Mouse (Mus musculus) testis, adult 2 months (tissue): ENCODE data around the gene Oaz1. TPM values are rescaled to one million over a fixed set of nuclear protein-coding genes. Genes with fewer than 3 reads are reported as not detected.

ENCODE experiments used
- H3K27ac ChIP-seq: fragments of 200-500 bp; 2 replicates; pipeline ENCODE4 v1.5.1; 2012; ENCODE audit warnings: low read depth, low read length; ENCODE audit not compliant: control insufficient read depth, insufficient read depth
- H3K27me3 ChIP-seq: fragments of 200-500 bp; 2 replicates; pipeline ENCODE4 v1.6.1; 2012; ENCODE audit warnings: mild to moderate bottlenecking, low read length, moderate library complexity; ENCODE audit not compliant: control insufficient read depth, insufficient read depth
- H3K36me3 ChIP-seq: fragments of 200-500 bp; 2 replicates; pipeline ENCODE4 v1.6.1; 2012; ENCODE audit warnings: mild to moderate bottlenecking, low read length; ENCODE audit not compliant: control insufficient read depth, insufficient read depth
- H3K4me1 ChIP-seq: fragments of 200-500 bp; 2 replicates; pipeline ENCODE4 v1.6.1; 2012; ENCODE audit warnings: low read length; ENCODE audit not compliant: control insufficient read depth, insufficient read depth
- H3K4me3 ChIP-seq: fragments of 200-500 bp; 2 replicates; pipeline ENCODE4 v1.5.1; 2012; ENCODE audit warnings: low read depth, mild to moderate bottlenecking, low read length, moderate library complexity, mixed read lengths; ENCODE audit not compliant: control insufficient read depth
- CTCF ChIP-seq: fragments of 200-500 bp; IDR thresholded peaks from 2 replicates; pipeline ENCODE4 v1.5.1; 2012; ENCODE audit warnings: low read depth, mild to moderate bottlenecking, inconsistent platforms, low read length, moderate library complexity; ENCODE audit not compliant: control insufficient read depth, insufficient read depth, insufficient replicate concordance
- POLR2A ChIP-seq: fragments of 200-500 bp; IDR thresholded peaks from 2 replicates; pipeline ENCODE4 v1.6.1; 2012; ENCODE audit warnings: low read depth, mild to moderate bottlenecking, inconsistent platforms, low read length, moderate library complexity; ENCODE audit not compliant: control insufficient read depth
- polyA plus RNA-seq: library from polyadenylated mRNA; depleted of rRNA; stranded (reverse); fragments of >200 nt; gene quantifications from 2 replicates; pipeline ENCODE4 v1.2.3, GENCODE M21; 2012

The Oaz1 gene
- polyA plus RNA-seq, 1 experiment = 275 TPM

DNA sequence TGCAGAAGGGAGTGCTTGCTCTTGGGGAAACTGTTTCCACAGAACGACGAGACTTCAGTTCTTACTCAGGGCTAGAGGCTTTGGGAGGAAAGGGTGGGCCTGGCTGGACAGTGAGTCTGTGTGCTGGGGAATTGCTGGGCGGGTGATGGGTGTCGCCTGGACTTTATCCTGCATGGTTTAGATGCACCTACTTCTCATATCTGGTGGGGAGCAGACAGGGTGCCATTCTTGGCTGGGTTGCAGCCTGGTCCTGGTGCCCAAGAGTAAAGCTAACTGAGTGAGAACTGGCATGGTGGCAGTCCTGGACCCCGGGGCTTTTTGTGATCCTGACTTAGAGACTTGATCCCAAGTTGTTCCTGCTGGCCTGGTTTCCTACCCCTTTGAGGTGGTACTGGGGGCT is 30.5 kb downstream of the Oaz1 start:
- Histone ChIP-seq H3K36me3 (no peaks in the 10 kb centered on the region; the same call in none of the 2 replicates), H3K27me3 (no peaks in the 10 kb centered on the region), H3K4me1 (peaks cover 2% of the 10 kb centered on the region), H3K4me3 (peak overlapping the region; percentile 26), H3K27ac (no peak overlapping the region)
- TF ChIP-seq POLR2A = no peak
- no peak for TF ChIP-seq CTCF

DNA sequence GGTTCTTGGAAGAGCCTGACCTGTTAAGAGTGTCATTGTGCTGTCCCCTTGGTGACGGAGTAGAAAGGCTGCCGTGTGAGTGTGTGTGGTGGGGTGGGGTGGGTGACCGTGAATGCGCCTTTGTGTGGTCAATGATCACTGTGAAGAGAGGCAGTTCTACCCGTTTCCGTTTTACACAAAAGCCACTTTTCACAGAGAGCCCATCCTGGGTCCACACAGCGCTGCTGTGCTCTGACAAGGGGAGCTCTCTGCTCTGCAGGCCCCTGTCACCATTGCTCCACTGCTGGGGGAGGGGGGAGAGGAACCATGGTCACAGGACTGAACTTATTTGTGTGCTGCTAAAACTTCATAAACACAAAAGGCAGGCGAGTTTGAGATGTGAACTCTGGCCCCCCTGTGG is 30.9 kb downstream of the Oaz1 start:
- Histone ChIP-seq H3K27ac (no peak overlapping the region), H3K27me3 (no peaks in the 10 kb centered on the region), H3K4me3 (no peak overlapping the region), H3K4me1 (peaks cover 2% of the 10 kb centered on the region), H3K36me3 (no peaks in the 10 kb centered on the region; the same call in none of the 2 replicates)
- TF ChIP-seq CTCF (no peak), POLR2A (no peak)

DNA sequence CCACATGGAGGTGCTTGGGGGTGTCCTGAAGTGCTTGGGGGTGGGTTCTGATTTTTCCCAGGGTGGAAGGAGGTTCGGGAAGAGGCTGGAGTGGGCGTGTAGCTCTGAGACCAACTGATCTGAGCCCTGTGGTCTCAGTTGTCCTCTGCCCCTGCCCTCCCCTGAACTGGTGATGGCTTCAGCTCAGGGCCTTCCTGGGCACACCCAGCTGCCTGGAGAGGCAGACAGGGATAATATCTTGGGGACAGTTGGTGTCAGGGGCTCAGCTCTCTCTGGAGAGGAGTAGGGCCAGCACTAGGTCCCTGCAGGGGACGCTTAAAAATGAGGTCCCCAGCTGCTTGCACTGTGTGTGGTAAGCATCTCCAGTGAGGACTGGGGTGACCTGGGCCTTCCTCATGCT is 31.4 kb downstream of the Oaz1 start:
- TF ChIP-seq POLR2A = no peak
- TF ChIP-seq CTCF = no peak
- Histone ChIP-seq H3K27ac (no peak overlapping the region), H3K36me3 (no peaks in the 10 kb centered on the region; the same call in none of the 2 replicates), H3K4me1 (peaks cover 2% of the 10 kb centered on the region), H3K27me3 (no peaks in the 10 kb centered on the region), H3K4me3 (no peak overlapping the region)

DNA sequence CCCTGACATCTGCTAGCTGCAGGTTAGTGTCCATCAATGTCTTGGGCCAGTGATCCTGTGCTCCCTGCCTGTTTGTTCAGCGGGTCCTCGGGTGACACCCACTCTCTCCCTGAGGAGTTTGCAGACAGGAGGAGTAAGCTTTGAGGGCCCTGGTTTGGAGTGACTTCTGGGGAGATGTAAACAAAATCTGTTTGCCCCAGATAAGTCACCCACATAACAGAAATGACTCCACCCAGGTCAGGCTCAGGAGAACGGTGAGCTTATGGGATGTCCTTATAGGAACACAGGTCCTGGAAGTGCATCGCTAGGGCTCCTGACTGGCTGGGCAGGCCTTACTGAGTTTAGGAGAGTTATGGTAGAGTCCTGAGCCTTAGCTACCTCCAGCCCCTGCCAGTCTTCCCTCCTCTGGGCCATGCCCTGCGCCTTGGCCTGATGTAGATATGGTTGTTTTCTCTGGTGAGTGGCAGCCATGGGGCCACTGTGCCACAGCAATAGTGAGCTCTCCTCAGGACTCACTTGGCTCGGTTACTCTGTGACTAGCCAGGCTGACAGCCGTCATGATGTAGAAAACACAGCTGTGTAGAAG is 32.0 kb downstream of the Oaz1 start:
- Histone ChIP-seq H3K4me1 (peaks cover 2% of the 10 kb centered on the region), H3K36me3 (no peaks in the 10 kb centered on the region; the same call in 1 of the 2 replicates), H3K4me3 (no peak overlapping the region), H3K27me3 (no peaks in the 10 kb centered on the region), H3K27ac (no peak overlapping the region)
- TF ChIP-seq CTCF (no peak), POLR2A (no peak)

GRCm38 (mm10) chr10:80862305-80862704 is 35.8 kb downstream of the Oaz1 start:
- no peaks in the 10 kb centered on the region for H3K27me3 ChIP-seq
- no peaks in the 10 kb centered on the region; the same call in 1 of the 2 replicates for H3K36me3 ChIP-seq
- H3K4me1 ChIP-seq = no peaks in the 10 kb centered on the region; the same call in 1 of the 2 replicates
- H3K27ac ChIP-seq = no peak overlapping the region
- TF ChIP-seq CTCF (no peak), POLR2A (no peak)
- no peak overlapping the region for H3K4me3 ChIP-seq

GRCm38 (mm10) chr10:80864446-80864845 is 38.0 kb downstream of the Oaz1 start:
- Histone ChIP-seq H3K4me3 (no peak overlapping the region), H3K4me1 (no peaks in the 10 kb centered on the region), H3K36me3 (no peaks in the 10 kb centered on the region; the same call in 1 of the 2 replicates), H3K27me3 (no peaks in the 10 kb centered on the region), H3K27ac (no peak overlapping the region)
- TF ChIP-seq POLR2A (no peak), CTCF (no peak)

DNA sequence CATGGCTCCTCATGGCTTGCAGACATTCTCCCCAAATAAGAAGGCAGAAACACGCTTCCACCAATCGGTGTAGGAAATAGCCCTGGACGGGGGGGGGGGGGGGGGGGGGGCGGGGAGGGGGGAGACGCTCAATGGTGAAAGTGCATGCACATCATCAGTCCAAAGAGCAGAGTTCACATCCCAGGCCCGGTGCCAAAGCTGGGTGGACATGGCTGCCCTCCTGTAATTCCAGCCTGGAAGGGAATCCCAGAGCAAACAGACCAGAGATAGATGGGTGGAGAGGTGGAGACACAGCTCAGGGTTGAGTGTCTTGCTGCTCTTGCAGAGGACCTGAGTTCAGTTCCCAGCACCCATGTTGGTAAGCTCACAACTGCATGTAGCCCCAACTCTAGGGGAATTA is 44.5 kb downstream of the Oaz1 start:
- H3K27ac ChIP-seq = no peak overlapping the region
- H3K27me3 ChIP-seq = no peaks in the 10 kb centered on the region
- H3K36me3 ChIP-seq = no peaks in the 10 kb centered on the region
- no peaks in the 10 kb centered on the region for H3K4me1 ChIP-seq
- TF ChIP-seq CTCF (no peak), POLR2A (no peak)
- H3K4me3 ChIP-seq = no peak overlapping the region

DNA sequence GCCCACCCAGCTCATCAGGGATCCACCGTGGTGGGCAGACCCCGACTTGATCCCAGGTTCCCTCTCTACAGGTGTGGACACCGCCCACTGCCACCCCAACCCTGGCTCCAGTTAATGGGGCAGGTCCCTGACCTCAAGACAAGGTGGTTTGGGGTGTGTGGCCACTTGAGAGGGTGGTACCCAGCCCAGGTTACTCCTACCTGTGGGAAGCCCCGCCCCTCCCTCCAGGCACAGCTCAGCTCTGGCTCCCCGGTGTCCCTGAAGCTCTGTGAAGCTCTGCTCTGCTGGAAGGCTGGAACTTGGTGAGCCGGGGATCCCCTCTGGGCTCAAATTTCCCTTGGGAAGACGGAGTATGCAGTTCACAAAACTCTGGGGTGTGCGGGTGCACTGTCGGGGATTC is 45.1 kb downstream of the Oaz1 start, which contains the start of gene Tmprss9:
Tmprss9 (plus strand) TSS at position 268 of the 400 bp plus-strand sequence.
- Histone ChIP-seq H3K36me3 (no peaks in the 10 kb centered on the region), H3K27ac (no peak within 1 kb of the TSS), H3K4me1 (no peaks in the 10 kb centered on the region), H3K27me3 (no peaks in the 10 kb centered on the region), H3K4me3 (no peak within 1 kb of the TSS)
- no peak for TF ChIP-seq CTCF
- no peak for TF ChIP-seq POLR2A

- TF ChIP-seq POLR2A = no peak
- TF ChIP-seq CTCF = no peak
- Histone ChIP-seq H3K27ac (no peak overlapping the region), H3K36me3 (no peaks in the 10 kb centered on the region), H3K4me3 (no peak overlapping the region), H3K27me3 (no peaks in the 10 kb centered on the region), H3K4me1 (no peaks in the 10 kb centered on the region)
These were observed 47.6 kb downstream of the Oaz1 start for GRCm38 (mm10) chr10:80874035-80874434.
